ENCODE assay signal across 14 mouse cellular contexts in genomic region chr11:88372589-88372988, GRCm38 (mm10).
DNase-seq lines count a peak whose midpoint lies in the region; ATAC-seq lines count a peak whose summit lies in the region.
"Had no signal": no experiment of that assay in that cellular context is flagged by ENCODE, and none has a peak within 500 bp of the region (broad histone marks: within the 10 kb centered on the region; RNA-seq: fewer than 3 reads in every experiment).

No protein-coding gene starts in this region.

- no peak for ATAC-seq in neural tube, embryonic 13.5 days (ENCODE audit: low read depth)
- no peak for ATAC-seq in forebrain, embryonic 15.5 days (replicated peaks)
- no peak for ATAC-seq in neural tube, embryonic 15.5 days (ENCODE audit: low FRiP score)
- ATAC-seq: CD4-positive, CD25-positive, alpha-beta regulatory T cell, adult 4 months; intestine, postnatal 0 days; liver, embryonic 12.5 days had no signal

- H3K9ac ChIP-seq in neural tube, embryonic 13.5 days = no peak overlapping the region
- no peak overlapping the region for H3K9ac ChIP-seq in forebrain, embryonic 15.5 days (replicated peaks)
- H3K9ac ChIP-seq in neural tube, embryonic 15.5 days (replicated peaks) = no peak overlapping the region
- H3K9ac ChIP-seq: liver, embryonic 12.5 days had no signal

- H3K36me3 ChIP-seq in neural tube, embryonic 13.5 days = peaks cover 11% of the 10 kb centered on the region; the same call in 1 of the 2 replicates
- 0 out of 2 replicates have a peak, but pooled peaks cover 3% of the 10 kb centered on the region for H3K36me3 ChIP-seq in forebrain, embryonic 15.5 days
- H3K36me3 ChIP-seq in neural tube, embryonic 15.5 days = no peaks in the 10 kb centered on the region

- H3K27ac ChIP-seq in neural tube, embryonic 13.5 days (replicated peaks) = peak overlapping the region; percentile 28; the same call in 1 of the 2 replicates
- H3K27ac ChIP-seq in forebrain, embryonic 15.5 days (replicated peaks) = peak overlapping the region; percentile 23; the same call in 1 of the 2 replicates
- no peak overlapping the region for H3K27ac ChIP-seq in neural tube, embryonic 15.5 days (replicated peaks)
- H3K27ac ChIP-seq: liver, embryonic 12.5 days had no signal

- H3K27me3 ChIP-seq in neural tube, embryonic 13.5 days = no peaks in the 10 kb centered on the region
- H3K27me3 ChIP-seq in forebrain, embryonic 15.5 days = no peaks in the 10 kb centered on the region
- no peaks in the 10 kb centered on the region for H3K27me3 ChIP-seq in neural tube, embryonic 15.5 days (replicated peaks)
- H3K27me3 ChIP-seq: liver, embryonic 12.5 days had no signal

- peaks cover 14% of the 10 kb centered on the region for H3K4me1 ChIP-seq in neural tube, embryonic 13.5 days (replicated peaks)
- peaks cover 26% of the 10 kb centered on the region for H3K4me1 ChIP-seq in forebrain, embryonic 15.5 days
- peaks cover 17% of the 10 kb centered on the region; the same call in 1 of the 2 replicates for H3K4me1 ChIP-seq in neural tube, embryonic 15.5 days

- H3K4me2 ChIP-seq in neural tube, embryonic 13.5 days = no peak overlapping the region
- no peak overlapping the region for H3K4me2 ChIP-seq in forebrain, embryonic 15.5 days (replicated peaks)
- H3K4me2 ChIP-seq in neural tube, embryonic 15.5 days = no peak overlapping the region
- H3K4me2 ChIP-seq: heart, embryonic 11.5 days; liver, embryonic 12.5 days had no signal

- no peak for DNase-seq in neural tube, embryonic 10.5 days (ENCODE audit: extremely low spot score, low spot score)
- DNase-seq in layer of hippocampus, postnatal 36 days = peak; percentile 27 to 28
- DNase-seq in liver = no peak
- no peak for DNase-seq in kidney, adult 11 months
- DNase-seq: adrenal gland, postnatal 25 days; heart, postnatal 36 days; kidney, postnatal 25 days had no signal

- WGBS in neural tube, embryonic 13.5 days = 79% methylated on average over 4 of the region's 4 CpGs
- 67% methylated on average over 4 of the region's 4 CpGs for WGBS in forebrain, embryonic 15.5 days
- 87% methylated on average over 4 of the region's 4 CpGs for WGBS in neural tube, embryonic 15.5 days

- H3K9me3 ChIP-seq in neural tube, embryonic 13.5 days = no peaks in the 10 kb centered on the region
- no peaks in the 10 kb centered on the region for H3K9me3 ChIP-seq in forebrain, embryonic 15.5 days
- no peaks in the 10 kb centered on the region for H3K9me3 ChIP-seq in neural tube, embryonic 15.5 days (replicated peaks)
- H3K9me3 ChIP-seq: liver, embryonic 12.5 days had no signal

- no peak overlapping the region for H3K4me3 ChIP-seq in neural tube, embryonic 13.5 days
- no peak overlapping the region for H3K4me3 ChIP-seq in forebrain, embryonic 15.5 days
- H3K4me3 ChIP-seq in neural tube, embryonic 15.5 days (replicated peaks) = no peak overlapping the region
- H3K4me3 ChIP-seq: liver, embryonic 12.5 days had no signal

Comparison
In these comparisons a context has a peak if more than half of its experiments do, and no peak if none do; other contexts are left out.
1. DNase-seq: peak in layer of hippocampus, postnatal 36 days (2 of 2); none in neural tube, embryonic 10.5 days (single experiment), liver (single experiment) and kidney, adult 11 months (single experiment).